Mouse (Mus musculus) small intestine, adult 2 months (tissue): ENCODE measurements around the gene Fcho2. TPM values are rescaled to one million over a fixed set of nuclear protein-coding genes. Genes with fewer than 3 reads are reported as not detected.

Source experiments
- H3K27ac ChIP-seq: fragments of 200-500 bp; 2 replicates; pipeline ENCODE4 v1.5.1; 2012; ENCODE audit warnings: low read depth, low read length, control low read depth, inconsistent platforms; ENCODE audit not compliant: insufficient read depth
- H3K27me3 ChIP-seq: fragments of 200-500 bp; 2 replicates; pipeline ENCODE4 v1.6.1; 2012; ENCODE audit warnings: mild to moderate bottlenecking, moderate library complexity, low read length, inconsistent platforms; ENCODE audit not compliant: control insufficient read depth, insufficient read depth
- H3K36me3 ChIP-seq: fragments of 200-500 bp; 2 replicates; pipeline ENCODE4 v1.6.1; 2012; ENCODE audit warnings: mild to moderate bottlenecking, low read length, control low read depth, inconsistent platforms; ENCODE audit not compliant: control insufficient read depth, insufficient read depth
- H3K4me1 ChIP-seq: fragments of 200-500 bp; 2 replicates; pipeline ENCODE4 v1.6.1; 2012; ENCODE audit warnings: low read length, inconsistent platforms, mixed read lengths; ENCODE audit not compliant: control insufficient read depth, insufficient read depth, insufficient read length
- H3K4me3 ChIP-seq: fragments of 200-500 bp; 2 replicates; pipeline ENCODE4 v1.5.1; 2012; ENCODE audit warnings: low read depth, mild to moderate bottlenecking, control low read depth, inconsistent platforms, low read length, moderate library complexity
- CTCF ChIP-seq: fragments of 200-500 bp; IDR thresholded peaks from 2 replicates; pipeline ENCODE4 v1.5.1; 2012; ENCODE audit warnings: low read depth, mild to moderate bottlenecking, control low read depth, inconsistent platforms, low read length, moderate library complexity, mixed read lengths; ENCODE audit not compliant: insufficient replicate concordance, insufficient read length; ENCODE audit errors: extremely low read depth
- POLR2A ChIP-seq: fragments of 200-500 bp; IDR thresholded peaks from 2 replicates; pipeline ENCODE4 v1.6.1; 2012; ENCODE audit warnings: low read depth, mild to moderate bottlenecking, control low read depth, inconsistent platforms, low read length, moderate library complexity
- WGBS: fragments of 180-500 bp; shearing (Covaris S2); methylation state at CpG from one replicate; pipeline ENCODE4 v1.1.7; 2018; 5-methylcytosine and 5-hydroxymethylcytosine counted together
- polyA plus RNA-seq: library from polyadenylated mRNA; depleted of rRNA; stranded (reverse); fragments of >200 nt; gene quantifications from 2 replicates; pipeline ENCODE4 v1.2.3, GENCODE M21; 2012

Gene Fcho2
- polyA plus RNA-seq, 1 experiment = 8.5 TPM

GRCm38 (mm10) chr13:98804480-98804879, 10.8 kb downstream of the Fcho2 start:
- Histone ChIP-seq H3K27ac (no peak overlapping the region), H3K36me3 (peaks cover 30% of the 10 kb centered on the region), H3K4me3 (no peak overlapping the region), H3K4me1 (no peaks in the 10 kb centered on the region), H3K27me3 (no peaks in the 10 kb centered on the region)
- TF ChIP-seq POLR2A = no peak
- no peak for TF ChIP-seq CTCF
- 85% methylated on average over 1 of the region's 1 CpGs for WGBS

DNA sequence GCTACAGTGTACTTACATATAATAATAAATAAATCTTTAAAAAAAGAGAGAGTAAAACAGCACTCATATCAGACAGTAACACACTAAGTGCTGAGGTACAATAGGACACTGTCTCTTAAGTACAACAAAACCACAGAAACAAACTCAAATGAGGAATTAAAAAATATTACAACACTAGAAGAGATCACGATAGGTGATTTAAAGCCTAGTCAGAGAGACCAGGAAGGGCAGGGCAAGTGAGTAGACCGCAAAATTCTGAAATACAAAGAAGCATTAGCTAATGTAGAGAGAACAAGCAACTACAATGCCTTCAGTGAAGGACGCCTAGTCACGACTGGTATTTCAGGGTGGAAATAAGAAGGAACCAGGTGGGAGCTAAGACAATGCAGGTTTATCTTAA, 11.6 kb downstream of the Fcho2 start:
- H3K27me3 ChIP-seq = no peaks in the 10 kb centered on the region
- WGBS = 81% methylated on average over 4 of the region's 4 CpGs
- no peak for TF ChIP-seq CTCF
- no peak for TF ChIP-seq POLR2A
- H3K36me3 ChIP-seq = peaks cover 35% of the 10 kb centered on the region
- no peak overlapping the region for H3K27ac ChIP-seq
- no peak overlapping the region for H3K4me3 ChIP-seq
- H3K4me1 ChIP-seq = no peaks in the 10 kb centered on the region

DNA sequence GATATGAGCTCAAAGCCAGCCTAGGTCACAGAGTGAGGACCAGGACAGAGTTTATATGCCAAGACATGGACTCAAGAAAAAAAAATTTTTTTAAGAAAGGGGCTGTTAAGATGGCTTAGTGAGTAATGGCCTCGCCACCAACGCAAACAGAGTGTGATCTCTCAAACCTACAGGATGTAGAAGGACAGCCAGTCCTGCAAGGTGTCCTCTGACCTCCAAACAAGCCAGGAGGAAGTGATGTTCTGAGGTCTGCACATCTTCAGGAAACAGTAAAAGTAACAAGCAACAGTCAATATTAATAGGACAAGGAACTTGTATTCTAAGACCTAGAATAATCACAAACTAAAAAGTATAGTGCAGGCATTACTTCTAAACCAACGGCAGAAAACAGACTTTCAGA, 12.3 kb downstream of the Fcho2 start:
- H3K27ac ChIP-seq = no peak overlapping the region
- H3K4me3 ChIP-seq = no peak overlapping the region
- peaks cover 38% of the 10 kb centered on the region for H3K36me3 ChIP-seq
- TF ChIP-seq CTCF (no peak), POLR2A (no peak)
- H3K4me1 ChIP-seq = no peaks in the 10 kb centered on the region
- WGBS = 73% methylated on average over 3 of the region's 3 CpGs
- no peaks in the 10 kb centered on the region for H3K27me3 ChIP-seq

DNA sequence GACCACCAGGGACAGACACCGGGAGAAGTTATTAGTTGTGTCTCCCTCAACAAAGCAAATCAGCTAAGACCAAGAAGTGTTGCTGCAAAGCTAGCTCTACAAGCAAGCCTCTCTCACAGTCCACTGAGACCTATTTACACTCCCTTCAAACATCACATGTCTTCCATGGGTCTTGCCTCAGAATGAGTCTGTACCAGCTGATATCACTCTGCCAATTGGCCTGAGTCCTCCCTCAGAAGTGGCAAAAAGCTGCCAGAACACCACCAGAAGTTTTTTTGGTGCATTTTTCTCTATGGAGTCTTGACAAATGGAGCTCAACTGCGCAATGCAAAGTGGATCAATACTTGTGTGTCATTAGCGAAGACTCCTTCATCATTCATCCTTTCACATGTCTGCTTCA, 19.7 kb downstream of the Fcho2 start:
- Histone ChIP-seq H3K36me3 (peaks cover 25% of the 10 kb centered on the region), H3K4me3 (no peak overlapping the region), H3K27me3 (no peaks in the 10 kb centered on the region), H3K4me1 (no peaks in the 10 kb centered on the region), H3K27ac (no peak overlapping the region)
- TF ChIP-seq CTCF = no peak
- TF ChIP-seq POLR2A = no peak
- 95% methylated on average over 3 of the region's 3 CpGs for WGBS

DNA sequence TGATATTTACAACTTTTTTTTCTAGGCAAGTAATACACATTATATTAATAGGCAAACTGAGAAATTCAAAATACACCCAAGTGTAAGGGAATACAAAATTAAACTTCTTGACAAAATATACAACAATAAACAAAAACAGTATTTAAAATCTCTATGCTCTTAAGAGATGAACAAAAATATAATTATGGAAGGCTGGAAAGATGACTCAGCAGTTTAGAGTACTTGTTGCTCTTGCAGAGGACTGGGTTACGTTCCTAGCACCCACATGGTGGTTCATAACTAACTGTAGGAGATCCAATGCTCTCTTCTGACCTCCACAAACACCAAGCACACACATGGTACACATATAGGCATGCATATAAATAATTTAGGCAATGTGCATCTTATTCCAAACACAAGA, 22.4 kb downstream of the Fcho2 start:
- H3K4me1 ChIP-seq = no peaks in the 10 kb centered on the region
- H3K4me3 ChIP-seq = no peak overlapping the region
- WGBS = 92% methylated on average over 1 of the region's 1 CpGs
- peaks cover 19% of the 10 kb centered on the region for H3K36me3 ChIP-seq
- no peak overlapping the region for H3K27ac ChIP-seq
- H3K27me3 ChIP-seq = no peaks in the 10 kb centered on the region
- TF ChIP-seq POLR2A = no peak
- no peak for TF ChIP-seq CTCF

GRCm38 (mm10) chr13:98791693-98792092, 23.6 kb downstream of the Fcho2 start:
- TF ChIP-seq CTCF (no peak), POLR2A (no peak)
- Histone ChIP-seq H3K4me1 (no peaks in the 10 kb centered on the region), H3K36me3 (peaks cover 21% of the 10 kb centered on the region), H3K27me3 (no peaks in the 10 kb centered on the region), H3K4me3 (no peak overlapping the region), H3K27ac (no peak overlapping the region)
- 96% methylated on average over 1 of the region's 1 CpGs for WGBS

- Histone ChIP-seq H3K27ac (no peak overlapping the region), H3K27me3 (no peaks in the 10 kb centered on the region), H3K36me3 (peaks cover 28% of the 10 kb centered on the region), H3K4me1 (no peaks in the 10 kb centered on the region), H3K4me3 (no peak overlapping the region)
- TF ChIP-seq CTCF = no peak
- no peak for TF ChIP-seq POLR2A
- WGBS = 66% methylated on average over 5 of the region's 5 CpGs
Measured at GRCm38 (mm10) chr13:98786970-98787685, 28.1 kb downstream of the Fcho2 start.

GRCm38 (mm10) chr13:98777959-98778358, 37.3 kb downstream of the Fcho2 start:
- TF ChIP-seq CTCF (no peak), POLR2A (no peak)
- Histone ChIP-seq H3K4me3 (no peak overlapping the region), H3K4me1 (no peaks in the 10 kb centered on the region), H3K27me3 (no peaks in the 10 kb centered on the region), H3K27ac (no peak overlapping the region), H3K36me3 (peaks cover 45% of the 10 kb centered on the region)
- 89% methylated on average over 3 of the region's 3 CpGs for WGBS
